Mouse (Mus musculus): ENCODE results near the gene Serpinb1b. TPM values are rescaled to one million over a fixed set of nuclear protein-coding genes. Genes with fewer than 3 reads are reported as not detected.
"Not testable (repeated sequence)": the region's sequence is repeated elsewhere in the genome, so short reads cannot be mapped to it uniquely, and the experiment has no call there.

Serpinb1b gene
- total RNA-seq (2012; rRNA removed) (not detected in 2 replicates), polyA plus RNA-seq (2012; ENCODE audit: insufficient read depth in 1 of 2, insufficient read length in 2 of 2, low read depth in 1 of 2, low replicate concordance in 2 of 2, missing spikeins in 1 of 2) (not detected)

DNA sequence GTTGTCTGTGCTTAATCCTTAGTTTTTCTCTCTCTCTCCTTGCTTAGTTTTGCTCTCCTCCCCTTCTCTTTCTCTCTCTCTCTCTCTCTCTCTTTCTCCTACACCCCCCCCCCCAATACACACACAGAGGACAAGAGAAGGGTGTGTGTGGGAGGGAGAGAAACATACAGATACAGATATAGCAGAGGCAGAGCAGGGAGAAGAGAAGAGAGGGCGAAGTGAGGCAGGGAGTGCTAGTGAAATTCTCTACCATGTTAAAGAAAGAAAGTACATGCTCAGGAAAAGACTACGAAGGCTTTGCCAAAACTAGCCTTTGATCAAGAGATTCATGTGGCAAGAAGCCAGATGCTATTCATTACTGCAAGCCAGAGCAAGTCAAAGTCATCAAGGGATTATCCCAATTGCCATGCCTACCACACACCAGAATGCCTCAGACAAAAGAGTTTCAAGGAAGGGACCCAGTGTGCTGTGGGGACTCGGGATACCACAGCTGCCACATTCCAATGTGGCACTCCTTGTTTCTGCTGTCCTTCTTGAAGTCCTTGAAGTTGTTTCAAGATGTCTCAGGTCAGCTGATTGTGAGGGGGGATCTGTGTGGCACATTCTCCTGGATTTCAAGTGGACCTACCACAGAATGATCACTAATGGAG is at the start of gene Serpinb1b:
Gene Serpinb1b, plus strand, starts transcription at position 520 of the 650 bp plus-strand sequence.
- no peak for DNase-seq (ENCODE audit: low read depth, low spot score)
- H3K9ac ChIP-seq (ENCODE audit: control insufficient read depth, low read depth, low read length, poor library complexity, severe bottlenecking), result no peak within 1 kb of the TSS
- H3K27ac ChIP-seq (ENCODE audit: control insufficient read depth, low read depth, low read length), result no peak within 1 kb of the TSS
- no peaks in the 10 kb centered on the region for H3K79me2 ChIP-seq (ENCODE audit: control insufficient read depth, insufficient read depth, low read length, poor library complexity)
- TF ChIP-seq ZC3H11A (IDR thresholded peaks at IDR 0.05; ENCODE audit: low read depth, low read length) (no peak), ZKSCAN1 (IDR thresholded peaks at IDR 0.05; ENCODE audit: low read depth, low read length) (no peak), MAZ (IDR thresholded peaks at IDR 0.05; ENCODE audit: low read depth, low read length) (no peak), RAD21 (IDR thresholded peaks at IDR 0.05; ENCODE audit: low read depth, low read length) (no peak), CHD1 (IDR thresholded peaks at IDR 0.05; ENCODE audit: low read depth, low read length) (no peak), KAT2A (conservative IDR thresholded peaks at IDR 0.05; ENCODE audit: low read depth, low read length) (no peak), RCOR1 (IDR thresholded peaks at IDR 0.05; ENCODE audit: low read depth, low read length) (no peak), POLR2AphosphoS5 (IDR thresholded peaks at IDR 0.05; ENCODE audit: borderline replicate concordance, low read depth, low read length) (no peak), MYC (IDR thresholded peaks at IDR 0.05; ENCODE audit: low read depth, low read length) (no peak), TAL1 (IDR thresholded peaks at IDR 0.05; ENCODE audit: low read length) (no peak), MAX (IDR thresholded peaks at IDR 0.05; ENCODE audit: low read length) (no peak), ZMIZ1 (IDR thresholded peaks at IDR 0.05; ENCODE audit: low read depth, low read length) (no peak), ZNF384 (IDR thresholded peaks at IDR 0.05; ENCODE audit: low read depth, low read length) (no peak), UBTF (IDR thresholded peaks at IDR 0.05; ENCODE audit: borderline replicate concordance, insufficient read depth, low read depth, low read length) (no peak)
- peaks cover 0 to 1% of the 10 kb centered on the region in 2 experiments; a peak in 2 of 4 replicates for H3K27me3 ChIP-seq (ENCODE audit: control insufficient read depth in 1 of 2, insufficient read depth in 2 of 2, low read length in 2 of 2)
- H3K4me1 ChIP-seq (ENCODE audit: control insufficient read depth in 1 of 2, insufficient read depth in 2 of 2, low read length in 2 of 2), result no peaks in the 10 kb centered on the region
- H3K9me3 ChIP-seq (replicated peaks; ENCODE audit: insufficient read depth, low read length), result no peaks in the 10 kb centered on the region
- H3K36me3 ChIP-seq (ENCODE audit: control insufficient read depth in 1 of 2, insufficient read depth in 2 of 2, low read length in 2 of 2), result no peaks in the 10 kb centered on the region
- H3K4me3 ChIP-seq (ENCODE audit: control insufficient read depth in 1 of 2, insufficient read depth in 1 of 2, low read depth in 2 of 2, low read length in 2 of 2), result no peak within 1 kb of the TSS

DNA sequence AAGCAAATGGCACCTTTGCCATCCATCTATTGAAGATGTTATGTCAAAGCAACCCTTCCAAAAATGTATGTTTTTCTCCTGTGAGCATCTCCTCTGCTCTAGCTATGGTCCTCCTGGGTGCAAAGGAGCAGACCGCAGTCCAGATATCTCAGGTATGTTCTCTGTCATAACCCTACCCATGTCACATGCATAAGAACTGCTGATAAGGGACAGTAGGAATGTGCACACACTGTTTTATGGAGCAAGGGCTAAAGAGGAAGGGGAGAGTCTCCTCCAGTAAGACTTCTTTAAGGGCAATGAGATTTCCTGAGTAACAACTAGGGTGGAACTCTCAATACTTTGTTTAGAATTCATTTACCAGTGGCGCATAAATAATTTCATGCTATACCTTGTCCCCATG is 48.9 kb upstream of the Serpinb1b start:
- H3K27ac ChIP-seq (ENCODE audit: control insufficient read depth, low read depth, low read length); H3K4me3 ChIP-seq (ENCODE audit: control insufficient read depth in 1 of 2, insufficient read depth in 1 of 2, low read depth in 2 of 2, low read length in 2 of 2); DNase-seq (ENCODE audit: low read depth, low spot score); H3K9me3 ChIP-seq (replicated peaks; ENCODE audit: insufficient read depth, low read length); H3K27me3 ChIP-seq (ENCODE audit: control insufficient read depth in 1 of 2, insufficient read depth in 2 of 2, low read length in 2 of 2); H3K9ac ChIP-seq (ENCODE audit: control insufficient read depth, low read depth, low read length, poor library complexity, severe bottlenecking); H3K79me2 ChIP-seq (ENCODE audit: control insufficient read depth, insufficient read depth, low read length, poor library complexity): not testable (repeated sequence)
- peaks cover 9 to 24% of the 10 kb centered on the region in 2 experiments for H3K4me1 ChIP-seq (ENCODE audit: control insufficient read depth in 1 of 2, insufficient read depth in 2 of 2, low read length in 2 of 2)
- peaks cover 0 to 17% of the 10 kb centered on the region in 2 experiments; a peak in 2 of 4 replicates for H3K36me3 ChIP-seq (ENCODE audit: control insufficient read depth in 1 of 2, insufficient read depth in 2 of 2, low read length in 2 of 2)

Measured in MEL (cell line).